Mouse (Mus musculus) MEL (cell line): ENCODE data around the gene Tmem269. TPM values are rescaled to one million over a fixed set of nuclear protein-coding genes. Genes with fewer than 3 reads are reported as not detected.
A peak's percentile ranks its signal among the peaks of the same experiment; 100 is the strongest.

Experiments
- DNase-seq: peaks from one replicate; pipeline ENCODE4 v3.0.0; 2011; ENCODE audit warnings: low read depth, low spot score
- H3K27ac ChIP-seq: 2 replicates; pipeline ENCODE4 v1.5.1; 2012; ENCODE audit warnings: low read depth, mild to moderate bottlenecking, control low read depth, low read length, moderate library complexity; ENCODE audit not compliant: control insufficient read depth
- H3K27me3 ChIP-seq, 2 experiments: fragments of 150-350 bp in 1 of 2; sonication (generic) in 1 of 2; 2 replicates each; pipeline ENCODE4 v1.6.1; 2012; ENCODE audit warnings: low read length in 2 of 2, mild to moderate bottlenecking in 2 of 2, improper control_type of control experiment in 1 of 2, moderate library complexity in 1 of 2; ENCODE audit not compliant: insufficient read depth in 2 of 2, control insufficient read depth in 1 of 2
- H3K36me3 ChIP-seq, 2 experiments: 2 replicates each; pipeline ENCODE4 v1.6.1; 2012 to 2014; ENCODE audit warnings: low read length in 2 of 2, improper control_type of control experiment in 1 of 2, inconsistent platforms in 1 of 2, mild to moderate bottlenecking in 1 of 2; ENCODE audit not compliant: insufficient read depth in 2 of 2, control insufficient read depth in 1 of 2
- H3K4me1 ChIP-seq, 2 experiments: fragments of 150-350 bp in 1 of 2; sonication (generic) in 1 of 2; 2 replicates each; pipeline ENCODE4 v1.6.1; 2012; ENCODE audit warnings: low read length in 2 of 2, improper control_type of control experiment in 1 of 2, mild to moderate bottlenecking in 1 of 2; ENCODE audit not compliant: insufficient read depth in 2 of 2, control insufficient read depth in 1 of 2
- H3K4me3 ChIP-seq, 2 experiments: fragments of 150-350 bp in 1 of 2; sonication (generic) in 1 of 2; 2 replicates each; pipeline ENCODE4 v1.5.1; 2012; ENCODE audit warnings: low read depth in 2 of 2, low read length in 2 of 2, mild to moderate bottlenecking in 2 of 2, moderate library complexity in 2 of 2, control low read depth in 1 of 2, improper control_type of control experiment in 1 of 2; ENCODE audit not compliant: control insufficient read depth in 1 of 2, insufficient read depth in 1 of 2
- H3K79me2 ChIP-seq: 2 replicates; pipeline ENCODE4 v1.6.1; 2012; ENCODE audit warnings: mild to moderate bottlenecking, low read length, moderate library complexity; ENCODE audit not compliant: control insufficient read depth, poor library complexity, insufficient read depth
- H3K9ac ChIP-seq: 2 replicates; pipeline ENCODE4 v1.6.1; 2012; ENCODE audit warnings: low read depth, mild to moderate bottlenecking, control low read depth, low read length, moderate library complexity; ENCODE audit not compliant: control insufficient read depth, poor library complexity, severe bottlenecking
- H3K9me3 ChIP-seq: fragments of 150-350 bp; sonication (generic); replicated peaks from 2 replicates; pipeline ENCODE4 v1.6.1; 2012; ENCODE audit warnings: mild to moderate bottlenecking, low read length, improper control_type of control experiment, moderate library complexity; ENCODE audit not compliant: insufficient read depth
- CHD1 ChIP-seq: IDR thresholded peaks from 2 replicates; pipeline ENCODE4 v1.6.1; 2012; ENCODE audit warnings: low read depth, mild to moderate bottlenecking, inconsistent platforms, low read length, improper control_type of control experiment
- CHD2 ChIP-seq: IDR thresholded peaks from 2 replicates; pipeline ENCODE4 v1.6.1; 2011; ENCODE audit warnings: low read length, improper control_type of control experiment
- CTCF ChIP-seq, 3 experiments: IDR thresholded peaks in 2 of 3; conservative IDR thresholded peaks in 1 of 3; 2 replicates each; pipeline ENCODE4 v1.5.1; 2011 to 2012; ENCODE audit warnings: low read length in 3 of 3, low read depth in 2 of 3, mild to moderate bottlenecking in 2 of 3, improper control_type of control experiment in 1 of 3, inconsistent platforms in 1 of 3, mixed read lengths in 1 of 3, moderate library complexity in 1 of 3; ENCODE audit not compliant: control insufficient read depth in 1 of 3, insufficient read depth in 1 of 3, poor library complexity in 1 of 3, severe bottlenecking in 1 of 3
- ELF1 ChIP-seq: IDR thresholded peaks from 2 replicates; pipeline ENCODE4 v1.6.1; 2014; ENCODE audit warnings: low read depth, mild to moderate bottlenecking, inconsistent platforms, low read length, improper control_type of control experiment, moderate library complexity
- EP300 ChIP-seq, 2 experiments: IDR thresholded peaks; 2 replicates each; pipeline ENCODE4 v1.6.1; 2011; ENCODE audit warnings: improper control_type of control experiment in 2 of 2, low read length in 2 of 2, low read depth in 1 of 2, mild to moderate bottlenecking in 1 of 2
- ETS1 ChIP-seq: IDR thresholded peaks from 2 replicates; pipeline ENCODE4 v1.6.1; 2012; ENCODE audit warnings: low read depth, mild to moderate bottlenecking, inconsistent platforms, low read length, improper control_type of control experiment, moderate library complexity
- GATA1 ChIP-seq: IDR thresholded peaks from 2 replicates; pipeline ENCODE4 v1.6.1; 2011; ENCODE audit warnings: low read depth, low read length, improper control_type of control experiment
- HCFC1 ChIP-seq: IDR thresholded peaks from 2 replicates; pipeline ENCODE4 v1.6.1; 2012; ENCODE audit warnings: low read depth, mild to moderate bottlenecking, inconsistent platforms, low read length, improper control_type of control experiment, moderate library complexity
- KAT2A ChIP-seq: conservative IDR thresholded peaks from 2 replicates; pipeline ENCODE4 v1.6.1; 2012; ENCODE audit warnings: low read depth, low read length, improper control_type of control experiment, inconsistent platforms
- MAFK ChIP-seq: IDR thresholded peaks from 2 replicates; pipeline ENCODE4 v1.6.1; 2011; ENCODE audit warnings: low read depth, mild to moderate bottlenecking, low read length, improper control_type of control experiment, borderline replicate concordance
- MEF2A ChIP-seq: IDR thresholded peaks from 2 replicates; pipeline ENCODE4 v1.6.1; 2014; ENCODE audit warnings: low read depth, mild to moderate bottlenecking, inconsistent platforms, low read length, improper control_type of control experiment; ENCODE audit not compliant: poor library complexity, insufficient replicate concordance, severe bottlenecking; ENCODE audit errors: extremely low read depth
- MYB ChIP-seq: IDR thresholded peaks from 2 replicates; pipeline ENCODE4 v1.6.1; 2011; ENCODE audit warnings: mild to moderate bottlenecking, low read depth, low read length, improper control_type of control experiment
- NELFE ChIP-seq: IDR thresholded peaks from 2 replicates; pipeline ENCODE4 v1.6.1; 2011; ENCODE audit warnings: low read depth, low read length, improper control_type of control experiment
- NRF1 ChIP-seq: IDR thresholded peaks from 2 replicates; pipeline ENCODE4 v1.6.1; 2014; ENCODE audit warnings: low read depth, mild to moderate bottlenecking, inconsistent platforms, low read length, improper control_type of control experiment, moderate library complexity; ENCODE audit not compliant: poor library complexity, insufficient read depth, severe bottlenecking
- RAD21 ChIP-seq: IDR thresholded peaks from 2 replicates; pipeline ENCODE4 v1.6.1; 2011; ENCODE audit warnings: mild to moderate bottlenecking, low read depth, low read length, improper control_type of control experiment
- RCOR1 ChIP-seq: IDR thresholded peaks from 2 replicates; pipeline ENCODE4 v1.6.1; 2012; ENCODE audit warnings: low read depth, mild to moderate bottlenecking, inconsistent platforms, low read length, improper control_type of control experiment
- SIN3A ChIP-seq: IDR thresholded peaks from 2 replicates; pipeline ENCODE4 v1.6.1; 2012; ENCODE audit warnings: low read length, improper control_type of control experiment, inconsistent platforms
- SMC3 ChIP-seq: IDR thresholded peaks from 2 replicates; pipeline ENCODE4 v1.6.1; 2011; ENCODE audit warnings: low read depth, low read length, improper control_type of control experiment
- TAL1 ChIP-seq: IDR thresholded peaks from 2 replicates; pipeline ENCODE4 v1.6.1; 2012; ENCODE audit warnings: mild to moderate bottlenecking, inconsistent platforms, low read length, moderate library complexity, mixed read lengths
- ZC3H11A ChIP-seq: IDR thresholded peaks from 2 replicates; pipeline ENCODE4 v1.6.1; 2012; ENCODE audit warnings: low read depth, mild to moderate bottlenecking, inconsistent platforms, low read length, improper control_type of control experiment
- ZNF384 ChIP-seq: IDR thresholded peaks from 2 replicates; pipeline ENCODE4 v1.6.1; 2012; ENCODE audit warnings: low read depth, mild to moderate bottlenecking, inconsistent platforms, low read length, improper control_type of control experiment
- polyA plus RNA-seq, 2 experiments: library from polyadenylated mRNA; stranded (reverse) in 1 of 2; unstranded in 1 of 2; fragments of >175 nt in 1 of 2; fragments of >200 nt in 1 of 2; gene quantifications; 2 replicates each; pipeline versions ENCODE4 v1.2.1 to v1.2.4; 2012; ENCODE audit warnings: low replicate concordance in 2 of 2, low read depth in 1 of 2; ENCODE audit not compliant: insufficient read length in 2 of 2, insufficient read depth in 1 of 2, missing spikeins in 1 of 2
- total RNA-seq: library from RNA; depleted of rRNA; stranded (reverse); fragments of 300-350 nt; gene quantifications from 2 replicates; pipeline ENCODE4 v1.2.3, GENCODE M21; 2012

Gene Tmem269
- total and polyA plus RNA-seq, 3 experiments, result 0.07 TPM; not detected in 2

DNA sequence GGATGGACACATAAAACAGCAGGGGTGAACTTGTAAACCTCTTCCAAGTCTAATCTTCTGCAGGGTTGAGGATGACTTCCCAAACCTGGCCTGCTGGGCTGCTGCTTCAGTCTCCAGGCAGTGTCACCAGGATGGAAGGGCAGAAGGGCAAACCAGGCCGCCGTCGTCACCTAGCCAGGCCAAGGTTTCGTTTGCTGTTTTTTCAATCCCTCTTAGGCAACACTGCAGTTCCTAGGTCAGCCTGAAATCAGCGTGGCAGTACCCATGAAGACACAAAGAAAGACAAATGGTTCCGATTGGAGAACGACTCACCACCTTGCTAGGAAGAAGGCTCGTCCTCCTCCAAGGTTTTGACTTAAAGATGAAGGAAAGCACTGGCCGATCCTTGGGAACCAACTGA lies 7.7 kb upstream of the Tmem269 start:
- Histone ChIP-seq H3K4me3 (no peak overlapping the region), H3K27ac (no peak overlapping the region), H3K4me1 (peaks cover 0 to 12% of the 10 kb centered on the region in 2 experiments; a peak in 2 of 4 replicates), H3K27me3 (no peaks in the 10 kb centered on the region), H3K9ac (no peak overlapping the region), H3K9me3 (no peaks in the 10 kb centered on the region), H3K79me2 (no peaks in the 10 kb centered on the region; the same call in 1 of the 2 replicates), H3K36me3 (peaks cover 0 to 15% of the 10 kb centered on the region in 2 experiments; a peak in 2 of 4 replicates)
- DNase-seq, result no peak
- TF ChIP-seq ETS1 (no peak), ZNF384 (no peak), TAL1 (no peak), CTCF (IDR thresholded peaks at IDR 0.05 in 2 of 3, conservative IDR thresholded peaks at IDR 0.05 in 1 of 3; ENCODE audit: control insufficient read depth in 1 of 3, insufficient read depth in 1 of 3, low read depth in 2 of 3, low read length in 3 of 3, poor library complexity in 1 of 3, severe bottlenecking in 1 of 3) (no peak), GATA1 (no peak)

DNA sequence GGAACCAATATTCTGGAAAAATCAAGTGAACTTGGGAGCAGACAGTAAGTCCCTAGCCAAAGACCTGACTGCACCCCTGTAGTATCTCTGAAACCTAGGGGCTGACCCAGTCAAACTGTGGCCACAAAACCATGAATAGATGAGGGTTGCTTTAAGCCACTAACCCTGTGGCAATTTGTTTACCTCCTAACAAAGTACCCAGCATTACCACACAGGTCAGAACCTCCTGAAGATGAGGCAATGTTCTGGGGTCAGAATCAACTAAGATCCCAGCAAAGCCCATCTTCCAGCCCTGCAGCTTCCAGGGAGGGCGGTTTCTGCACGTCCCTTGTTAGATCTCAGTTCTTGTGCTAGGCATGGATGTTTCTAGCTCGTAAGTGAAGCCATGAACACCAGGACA lies 6.5 kb upstream of the Tmem269 start:
- no peak for DNase-seq
- TF ChIP-seq EP300 (IDR thresholded peaks at IDR 0.05; ENCODE audit: low read depth in 1 of 2, low read length in 2 of 2) (no peak), MAFK (no peak), KAT2A (no peak), NRF1 (no peak), MYB (no peak), MEF2A (no peak), ELF1 (no peak), SIN3A (no peak), CHD1 (no peak)
- no peaks in the 10 kb centered on the region for H3K9me3 ChIP-seq
- H3K27ac ChIP-seq, result no peak overlapping the region
- no peak overlapping the region for H3K4me3 ChIP-seq
- H3K79me2 ChIP-seq, result no peaks in the 10 kb centered on the region
- peaks cover 0 to 12% of the 10 kb centered on the region in 2 experiments; a peak in 2 of 4 replicates for H3K4me1 ChIP-seq
- no peak overlapping the region for H3K9ac ChIP-seq
- H3K27me3 ChIP-seq, result no peaks in the 10 kb centered on the region
- peaks cover 0 to 15% of the 10 kb centered on the region in 2 experiments; a peak in 2 of 4 replicates for H3K36me3 ChIP-seq

DNA sequence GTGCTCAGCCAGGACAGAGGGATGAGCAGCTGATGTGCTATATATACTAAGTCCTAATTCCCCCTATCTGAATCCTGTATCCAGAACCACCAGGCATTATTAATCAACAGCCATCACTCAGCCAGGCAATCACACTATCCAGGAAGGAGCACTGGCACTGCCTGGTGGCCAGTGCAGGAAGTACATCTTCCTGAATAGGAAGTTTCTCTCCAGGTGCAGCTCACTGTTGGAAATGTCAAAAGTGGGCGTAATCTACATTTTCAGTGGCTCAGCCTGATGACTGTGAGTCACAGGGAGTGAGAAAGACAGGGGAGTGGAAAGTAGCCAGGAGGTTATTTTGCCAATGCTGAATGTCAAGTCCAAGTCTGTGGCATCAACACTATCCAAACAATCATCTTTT lies 5.7 kb upstream of the Tmem269 start:
- Histone ChIP-seq H3K27ac (no peak overlapping the region), H3K9ac (no peak overlapping the region), H3K27me3 (no peaks in the 10 kb centered on the region), H3K9me3 (no peaks in the 10 kb centered on the region), H3K4me3 (no peak overlapping the region), H3K79me2 (no peaks in the 10 kb centered on the region), H3K4me1 (peaks cover 0 to 12% of the 10 kb centered on the region in 2 experiments; a peak in 2 of 4 replicates), H3K36me3 (peaks cover 0 to 15% of the 10 kb centered on the region in 2 experiments; a peak in 2 of 4 replicates)
- peak; percentile 75 for DNase-seq
- TF ChIP-seq NELFE (no peak), HCFC1 (0 out of 2 replicates have a peak, but pooled peaks have one; percentile 30), GATA1 (0 out of 2 replicates have a peak, but pooled peaks have one; percentile 12), ELF1 (peak; percentile 70; the same call in 1 of the 2 replicates), SMC3 (peak; percentile 77), RAD21 (peak; percentile 73), ZC3H11A (peak; percentile 39), CHD2 (no peak), ZNF384 (peak; percentile 29; the same call in 1 of the 2 replicates), CTCF (IDR thresholded peaks at IDR 0.05 in 2 of 3, conservative IDR thresholded peaks at IDR 0.05 in 1 of 3; ENCODE audit: control insufficient read depth in 1 of 3, insufficient read depth in 1 of 3, low read depth in 2 of 3, low read length in 3 of 3, poor library complexity in 1 of 3, severe bottlenecking in 1 of 3) (peak; percentile 63 to 89 (median 85)), SIN3A (peak; percentile 61), ETS1 (no peak), MAFK (no peak), RCOR1 (0 out of 2 replicates have a peak, but pooled peaks have one; percentile 13)
